Mouse (Mus musculus) adipocyte (in vitro differentiated cells): ENCODE data around the gene Rnf121.
"Not testable (repeated sequence)": the region's sequence is repeated elsewhere in the genome, so short reads cannot be mapped to it uniquely, and the experiment has no call there.

Experiments
- DNase-seq: peaks from one replicate; pipeline ENCODE4 v3.0.0-alpha.2; 2016; ENCODE audit warnings: low spot score

Gene Rnf121

GRCm38 (mm10) chr7:102064655-102065045, 619 bp downstream of the Rnf121 start:
- no peak for DNase-seq

- DNase-seq = no peak
Observed at GRCm38 (mm10) chr7:102063891-102064290, 1.4 kb downstream of the Rnf121 start.

- no peak for DNase-seq
Observed at GRCm38 (mm10) chr7:102062203-102062602, 3.1 kb downstream of the Rnf121 start.

- no peak for DNase-seq
Observed at GRCm38 (mm10) chr7:102061353-102061752, 3.9 kb downstream of the Rnf121 start.

GRCm38 (mm10) chr7:102048524-102048923, 16.7 kb downstream of the Rnf121 start:
- not testable (repeated sequence) for DNase-seq

GRCm38 (mm10) chr7:102042314-102042713, 23.0 kb downstream of the Rnf121 start:
- no peak for DNase-seq

- no peak for DNase-seq
Observed at GRCm38 (mm10) chr7:102037318-102037717, 28.0 kb downstream of the Rnf121 start.

- no peak for DNase-seq
Observed at GRCm38 (mm10) chr7:102035534-102035933, 29.7 kb downstream of the Rnf121 start.

GRCm38 (mm10) chr7:102034904-102035303, 30.4 kb downstream of the Rnf121 start:
- no peak for DNase-seq

- DNase-seq = no peak
Observed at GRCm38 (mm10) chr7:102025187-102026119, 39.8 kb downstream of the Rnf121 start.

- DNase-seq = no peak
Observed at GRCm38 (mm10) chr7:102023821-102024220, 41.4 kb downstream of the Rnf121 start.

- not testable (repeated sequence) for DNase-seq
Observed at GRCm38 (mm10) chr7:102020934-102021333, 44.3 kb downstream of the Rnf121 start.

- DNase-seq = no peak
Observed at GRCm38 (mm10) chr7:102019362-102019761, 45.9 kb downstream of the Rnf121 start.

GRCm38 (mm10) chr7:102018590-102018989, 46.7 kb downstream of the Rnf121 start, which contains the start of gene Il18bp:
Gene Il18bp, minus strand, starts transcription at chr7:102018690.
- no peak for DNase-seq

GRCm38 (mm10) chr7:102018034-102018433, 47.2 kb downstream of the Rnf121 start:
- DNase-seq = no peak

GRCm38 (mm10) chr7:102017452-102017851, 47.8 kb downstream of the Rnf121 start:
- DNase-seq = peak; percentile 39

- no peak for DNase-seq
Observed at GRCm38 (mm10) chr7:102016936-102017335, 48.3 kb downstream of the Rnf121 start.

GRCm38 (mm10) chr7:102014995-102015394, 50.3 kb downstream of the Rnf121 start:
- no peak for DNase-seq

GRCm38 (mm10) chr7:102013416-102013815, 51.9 kb downstream of the Rnf121 start:
- no peak for DNase-seq

GRCm38 (mm10) chr7:102011855-102012254, 53.4 kb downstream of the Rnf121 start:
- no peak for DNase-seq

GRCm38 (mm10) chr7:102006520-102006919, 58.7 kb downstream of the Rnf121 start:
- no peak for DNase-seq

- peak; percentile 45 for DNase-seq
Observed at GRCm38 (mm10) chr7:102000921-102001630, 64.2 kb downstream of the Rnf121 start.

- DNase-seq = no peak
Observed at GRCm38 (mm10) chr7:102000296-102000695, 65.0 kb downstream of the Rnf121 start.
